21 mouse cellular contexts compared by ENCODE assay signal in genomic region chr19:4219943-4220342, GRCm38 (mm10). TPM values are rescaled to one million over a fixed set of nuclear protein-coding genes. Genes with fewer than 3 reads are reported as not detected.
DNase-seq lines count a peak whose midpoint lies in the region; ATAC-seq lines count a peak whose summit lies in the region.
"Had no signal": no experiment of that assay in that cellular context is flagged by ENCODE, and none has a peak within 500 bp of the region (broad histone marks: within the 10 kb centered on the region; RNA-seq: fewer than 3 reads in every experiment).

No protein-coding gene starts in this region.

- DNase-seq in heart, adult 11 months, result peak; percentile 91
- no peak for DNase-seq in heart, adult 8-10 months (ENCODE audit: low spot score)
- DNase-seq in midbrain, embryonic 11.5 days (ENCODE audit: low spot score, missing footprints), result no peak
- no peak for DNase-seq in right cerebral cortex, adult 2 months (ENCODE audit: low spot score in 2 of 2)
- DNase-seq in left cerebral cortex, postnatal 10 days (ENCODE audit: extremely low spot score in 1 of 2, low spot score in 2 of 2), result no peak
- no peak for DNase-seq in T-cell, adult 2 months (ENCODE audit: low spot score)
- DNase-seq: cerebellum, adult 11 months; heart, adult 18-20 months; heart, postnatal 36 days; kidney, postnatal 14 days; layer of hippocampus, adult 9-11 months; liver, postnatal 0 days; right cerebral cortex, postnatal 25 days; thymus, postnatal 14 days had no signal

- H3K36me3 ChIP-seq in midbrain, embryonic 13.5 days, result no peaks in the 10 kb centered on the region
- no peaks in the 10 kb centered on the region for H3K36me3 ChIP-seq in midbrain, embryonic 11.5 days (ENCODE audit: control insufficient read depth, insufficient read depth, low read length)
- H3K36me3 ChIP-seq in limb, embryonic 12.5 days, result peaks cover 32% of the 10 kb centered on the region
- H3K36me3 ChIP-seq: midbrain, embryonic 15.5 days had no signal

- intact Hi-C loops in left cerebral cortex, postnatal 10 days (cut with DNase I), result loop anchor here (10.0 kb wide), 3 partner anchors 115 to 275 kb away; partner anchors contain the start of gene Ndufv1

- H3K4me1 ChIP-seq in midbrain, embryonic 13.5 days (replicated peaks), result peaks cover 18% of the 10 kb centered on the region
- H3K4me1 ChIP-seq in midbrain, embryonic 11.5 days (ENCODE audit: control insufficient read depth, insufficient read depth, low read length), result peaks cover 4% of the 10 kb centered on the region
- peaks cover 54% of the 10 kb centered on the region for H3K4me1 ChIP-seq in limb, embryonic 12.5 days (replicated peaks)

- no peak for ATAC-seq in midbrain, embryonic 13.5 days
- ATAC-seq in midbrain, embryonic 11.5 days (ENCODE audit: low FRiP score), result no peak
- ATAC-seq in limb, embryonic 12.5 days (ENCODE audit: insufficient number of reproducible peaks, insufficient read depth, low FRiP score, low TSS enrichment, low read depth), result no peak
- ATAC-seq: forebrain, embryonic 14.5 days; liver, postnatal 0 days; midbrain, embryonic 15.5 days; Patski had no signal

- WGBS in midbrain, embryonic 13.5 days, result 81% methylated on average over 6 of the region's 6 CpGs
- WGBS in midbrain, embryonic 11.5 days, result 80% methylated on average over 6 of the region's 6 CpGs
- WGBS in limb, embryonic 12.5 days, result 88% methylated on average over 6 of the region's 6 CpGs

- no peak overlapping the region for H3K27ac ChIP-seq in midbrain, embryonic 13.5 days
- no peak overlapping the region for H3K27ac ChIP-seq in midbrain, embryonic 11.5 days (ENCODE audit: low read depth, low read length)
- H3K27ac ChIP-seq in limb, embryonic 12.5 days, result no peak overlapping the region
- H3K27ac ChIP-seq: midbrain, embryonic 15.5 days had no signal

- no peak overlapping the region for H3K4me3 ChIP-seq in midbrain, embryonic 13.5 days (replicated peaks)
- no peak overlapping the region for H3K4me3 ChIP-seq in midbrain, embryonic 11.5 days (ENCODE audit: low read depth, low read length)
- no peak overlapping the region for H3K4me3 ChIP-seq in limb, embryonic 12.5 days (replicated peaks)
- H3K4me3 ChIP-seq: midbrain, embryonic 15.5 days had no signal

- peak overlapping the region; percentile 44; the same call in 1 of the 2 replicates for H3K9ac ChIP-seq in midbrain, embryonic 13.5 days (replicated peaks)
- no peak overlapping the region for H3K9ac ChIP-seq in midbrain, embryonic 11.5 days (ENCODE audit: low read length)
- 0 out of 2 replicates have a peak overlapping the region, but pooled peaks have one; percentile 24 for H3K9ac ChIP-seq in limb, embryonic 12.5 days (replicated peaks)
- H3K9ac ChIP-seq: liver, postnatal 0 days; midbrain, embryonic 15.5 days had no signal

- H3K27me3 ChIP-seq in midbrain, embryonic 13.5 days, result peaks cover 51% of the 10 kb centered on the region
- peaks cover 21% of the 10 kb centered on the region for H3K27me3 ChIP-seq in midbrain, embryonic 11.5 days (ENCODE audit: control insufficient read depth, insufficient read depth, low read length)
- H3K27me3 ChIP-seq in limb, embryonic 12.5 days, result peaks cover 16% of the 10 kb centered on the region
- H3K27me3 ChIP-seq: Patski had no signal

- H3K9me3 ChIP-seq in midbrain, embryonic 13.5 days, result no peaks in the 10 kb centered on the region
- H3K9me3 ChIP-seq in midbrain, embryonic 11.5 days (ENCODE audit: control insufficient read depth, low read length), result no peaks in the 10 kb centered on the region
- H3K9me3 ChIP-seq in limb, embryonic 12.5 days, result no peaks in the 10 kb centered on the region
- H3K9me3 ChIP-seq: midbrain, embryonic 15.5 days had no signal

- no peak overlapping the region for H3K4me2 ChIP-seq in midbrain, embryonic 13.5 days (replicated peaks)
- no peak overlapping the region for H3K4me2 ChIP-seq in midbrain, embryonic 11.5 days
- H3K4me2 ChIP-seq in limb, embryonic 12.5 days, result no peak overlapping the region
- H3K4me2 ChIP-seq: midbrain, embryonic 15.5 days had no signal

RNA-seq across cellular contexts. Expression of gene AC109138.7, which starts 5.8 kb away (rescaled TPM):
- total RNA-seq in heart, adult 8-10 months (2022), result under 1 TPM in 1 of 4 experiments, not detected in 3; 0.87 TPM
- not detected in 2 replicates for polyA plus RNA-seq in midbrain, embryonic 13.5 days (2015; fragmentation: Nextera tagmentation; extraction: Ambion mirVana)
- not detected in 2 replicates for polyA plus RNA-seq in midbrain, embryonic 11.5 days (2014; fragmentation: Nextera tagmentation; extraction: Ambion mirVana)
- polyA plus RNA-seq in limb, embryonic 12.5 days (2016; fragmentation: Nextera tagmentation; extraction: Ambion mirVana), result not detected in 2 replicates
- total RNA-seq in left cerebral cortex, postnatal 10 days (2021), result not detected
- total RNA-seq: common myeloid progenitor, adult 5-6 weeks; heart, adult 18-20 months; heart, postnatal 36 days; left cerebral cortex, postnatal 36 days had no signal
- polyA plus RNA-seq: forebrain, embryonic 14.5 days; liver, postnatal 0 days; midbrain, embryonic 15.5 days had no signal

RNA-seq across cellular contexts. Expression of gene Clcf1, which starts 5.9 kb away (rescaled TPM):
- 1 to 10 TPM in 2 of 4 experiments, under 1 TPM in 2; 0.57 to 1.6 (median 1.0) TPM for total RNA-seq in heart, adult 8-10 months (2022)
- 0.64 and 0.70 TPM in 2 replicates for polyA plus RNA-seq in midbrain, embryonic 13.5 days (2015; fragmentation: Nextera tagmentation; extraction: Ambion mirVana)
- 0.31 and 0.32 TPM in 2 replicates for polyA plus RNA-seq in midbrain, embryonic 11.5 days (2014; fragmentation: Nextera tagmentation; extraction: Ambion mirVana)
- polyA plus RNA-seq in limb, embryonic 12.5 days (2016; fragmentation: Nextera tagmentation; extraction: Ambion mirVana), result 8.6 and 9.1 TPM in 2 replicates
- 1 to 10 TPM; 1.5 to 1.7 TPM for total RNA-seq in left cerebral cortex, postnatal 10 days (2021)

RNA-seq across cellular contexts. Expression of gene Pold4, which starts 11.8 kb away (rescaled TPM):
- total RNA-seq in heart, adult 8-10 months (2022), result 10 to 100 TPM; 11.9 to 17.5 (median 14.3) TPM
- 14.5 and 15.3 TPM in 2 replicates for polyA plus RNA-seq in midbrain, embryonic 13.5 days (2015; fragmentation: Nextera tagmentation; extraction: Ambion mirVana)
- polyA plus RNA-seq in midbrain, embryonic 11.5 days (2014; fragmentation: Nextera tagmentation; extraction: Ambion mirVana), result 12.2 and 12.6 TPM in 2 replicates
- 13.8 and 16.2 TPM in 2 replicates for polyA plus RNA-seq in limb, embryonic 12.5 days (2016; fragmentation: Nextera tagmentation; extraction: Ambion mirVana)
- 10 to 100 TPM; 12.8 to 16.2 TPM for total RNA-seq in left cerebral cortex, postnatal 10 days (2021)

RNA-seq across cellular contexts. Expression of gene Rad9a, which starts 18.5 kb away (rescaled TPM):
- 1 to 10 TPM; 5.3 to 6.2 (median 5.6) TPM for total RNA-seq in heart, adult 8-10 months (2022)
- polyA plus RNA-seq in midbrain, embryonic 13.5 days (2015; fragmentation: Nextera tagmentation; extraction: Ambion mirVana), result 24.9 and 26.3 TPM in 2 replicates
- polyA plus RNA-seq in midbrain, embryonic 11.5 days (2014; fragmentation: Nextera tagmentation; extraction: Ambion mirVana), result 42.4 and 43.5 TPM in 2 replicates
- polyA plus RNA-seq in limb, embryonic 12.5 days (2016; fragmentation: Nextera tagmentation; extraction: Ambion mirVana), result 38.4 and 44.9 TPM in 2 replicates
- 1 to 10 TPM; 8.9 to 9.3 TPM for total RNA-seq in left cerebral cortex, postnatal 10 days (2021)

RNA-seq across cellular contexts. Expression of gene Ppp1ca, which starts 28.1 kb away (rescaled TPM):
- 100 to 1,000 TPM; 261 to 310 (median 281) TPM for total RNA-seq in heart, adult 8-10 months (2022)
- 636 and 651 TPM in 2 replicates for polyA plus RNA-seq in midbrain, embryonic 13.5 days (2015; fragmentation: Nextera tagmentation; extraction: Ambion mirVana)
- polyA plus RNA-seq in midbrain, embryonic 11.5 days (2014; fragmentation: Nextera tagmentation; extraction: Ambion mirVana), result 874 and 929 TPM in 2 replicates
- polyA plus RNA-seq in limb, embryonic 12.5 days (2016; fragmentation: Nextera tagmentation; extraction: Ambion mirVana), result 834 and 845 TPM in 2 replicates
- total RNA-seq in left cerebral cortex, postnatal 10 days (2021), result 100 to 1,000 TPM; 331 to 336 TPM
